Mouse (Mus musculus) erythroblast, embryonic 14.5 days (primary cell): ENCODE measurements around the gene Qrich1.

ENCODE experiments used
- GATA1 ChIP-seq: IDR thresholded peaks from 2 replicates; pipeline ENCODE4 v1.6.1; 2012; ENCODE audit warnings: low read length, inconsistent platforms, mixed read lengths
- TAL1 ChIP-seq: IDR thresholded peaks from 3 replicates; pipeline ENCODE4 v1.6.1; 2012; ENCODE audit warnings: low read length, inconsistent platforms, mixed read lengths

DNA sequence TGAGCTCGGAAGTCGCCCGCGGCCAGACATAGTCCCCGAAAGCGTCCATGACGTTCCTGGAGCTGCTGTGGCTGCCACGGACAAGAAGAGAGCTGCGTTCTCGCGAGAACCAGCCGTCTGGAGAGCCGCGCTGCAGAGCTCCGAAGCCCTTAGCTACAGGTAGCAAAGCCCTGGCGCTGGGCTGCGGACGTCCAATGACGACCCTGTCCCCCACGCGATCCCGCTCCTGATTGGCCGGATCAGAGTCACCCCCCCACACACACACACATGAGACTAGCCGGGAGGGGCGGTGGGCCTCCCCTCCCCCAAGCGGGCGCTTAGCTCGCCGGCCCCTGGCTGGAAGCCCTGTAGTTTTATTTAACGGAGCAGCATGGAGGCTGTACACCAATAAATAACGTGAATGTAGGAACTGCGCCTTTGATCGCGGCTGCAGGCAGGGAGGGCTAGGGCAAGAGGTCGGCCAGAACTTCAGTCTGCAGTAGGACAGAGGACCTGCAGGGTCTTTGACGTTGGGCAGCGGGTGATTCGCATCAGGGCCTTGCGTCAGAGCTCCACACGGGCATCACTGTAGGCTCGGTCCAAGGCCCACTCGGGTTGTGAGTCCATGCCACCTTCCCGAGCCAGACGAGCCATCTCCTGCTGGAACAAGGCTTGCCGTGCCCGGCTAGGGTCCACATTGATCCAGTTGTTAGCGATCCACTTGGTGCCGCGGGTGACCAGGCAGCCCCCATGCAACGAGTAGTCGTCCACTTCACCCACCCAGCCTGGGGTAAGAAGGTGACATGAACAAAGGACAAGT lies 62.1 kb downstream of the Qrich1 start, which contains the start of gene Wdr6:
- TF ChIP-seq GATA1 = no peak
- TF ChIP-seq TAL1 = no peak
